15 mouse cellular contexts compared by ENCODE assay signal in genomic region chr12:79916896-79917633, GRCm38 (mm10).
DNase-seq lines count a peak whose midpoint lies in the region; ATAC-seq and TF ChIP-seq lines count a peak whose summit lies in the region.
"Had no signal": no experiment of that assay in that cellular context is flagged by ENCODE, and none has a peak within 500 bp of the region (broad histone marks: within the 10 kb centered on the region; RNA-seq: fewer than 3 reads in every experiment).

No protein-coding gene starts in this region.

- H3K4me1 ChIP-seq in heart, adult 2 months (ENCODE audit: control insufficient read depth, insufficient read depth, low read length) = peaks cover 9% of the 10 kb centered on the region
- H3K4me1 ChIP-seq in liver, adult 2 months (ENCODE audit: control insufficient read depth, insufficient read depth, low read length) = peaks cover 2% of the 10 kb centered on the region; the same call in 1 of the 2 replicates
- H3K4me1 ChIP-seq in embryonic facial prominence, embryonic 10.5 days = peaks cover 44% of the 10 kb centered on the region
- peaks cover 2% of the 10 kb centered on the region; the same call in 1 of the 2 replicates for H3K4me1 ChIP-seq in liver, embryonic 11.5 days (replicated peaks; ENCODE audit: control insufficient read depth, insufficient read depth, low read length)
- H3K4me1 ChIP-seq in midbrain, embryonic 16.5 days (ENCODE audit: control insufficient read depth, insufficient read depth, low read length) = peaks cover 9% of the 10 kb centered on the region

- TF ChIP-seq POLR2A in heart, adult 2 months (IDR thresholded peaks at IDR 0.05; ENCODE audit: insufficient read depth, low read depth, low read length) = no peak
- no peak for TF ChIP-seq POLR2A in liver, adult 2 months (IDR thresholded peaks at IDR 0.05; ENCODE audit: extremely low read depth, insufficient read depth, low read length)

- DNase-seq in heart, adult 2 months = no peak
- DNase-seq in heart, adult 9 months (ENCODE audit: low spot score in 2 of 2) = no peak
- no peak for DNase-seq in liver, adult 2 months (ENCODE audit: extremely low read depth, low read depth, low spot score)
- DNase-seq in liver = no peak
- DNase-seq in embryonic facial prominence, embryonic 10.5 days (ENCODE audit: low spot score) = no peak
- DNase-seq in liver, embryonic 11.5 days (ENCODE audit: low spot score) = no peak
- no peak for DNase-seq in left cerebral cortex, postnatal 25 days (ENCODE audit: low spot score in 2 of 2)
- DNase-seq: B cell, adult 2 months; gastrocnemius, postnatal 25 days; layer of hippocampus, adult 9-11 months; right cerebral cortex, postnatal 4 days; thymus, adult 18-20 months had no signal

- H3K9me3 ChIP-seq in embryonic facial prominence, embryonic 10.5 days = peaks cover 10% of the 10 kb centered on the region; the same call in 1 of the 2 replicates
- H3K9me3 ChIP-seq in liver, embryonic 11.5 days (ENCODE audit: control insufficient read depth, low read length) = no peaks in the 10 kb centered on the region
- no peaks in the 10 kb centered on the region for H3K9me3 ChIP-seq in midbrain, embryonic 16.5 days (replicated peaks; ENCODE audit: control insufficient read depth, low read length, poor library complexity, severe bottlenecking)
- H3K9me3 ChIP-seq: forebrain, embryonic 12.5 days had no signal

- no peak overlapping the region for H3K4me3 ChIP-seq in heart, adult 2 months
- H3K4me3 ChIP-seq in liver, adult 2 months (ENCODE audit: insufficient read depth, low read depth, low read length) = no peak overlapping the region
- no peak overlapping the region for H3K4me3 ChIP-seq in embryonic facial prominence, embryonic 10.5 days
- no peak overlapping the region for H3K4me3 ChIP-seq in liver, embryonic 11.5 days (ENCODE audit: low read depth, low read length)
- no peak overlapping the region for H3K4me3 ChIP-seq in midbrain, embryonic 16.5 days (ENCODE audit: low read depth, low read length)
- H3K4me3 ChIP-seq: forebrain, embryonic 12.5 days; limb, embryonic 12.5 days had no signal

- TF ChIP-seq CTCF in heart, adult 2 months (IDR thresholded peaks at IDR 0.05) = no peak
- no peak for TF ChIP-seq CTCF in liver, adult 2 months (IDR thresholded peaks at IDR 0.05; ENCODE audit: low read depth, low read length)

- H3K27me3 ChIP-seq in heart, adult 2 months (ENCODE audit: control insufficient read depth, insufficient read depth, low read length) = no peaks in the 10 kb centered on the region
- H3K27me3 ChIP-seq in liver, adult 2 months (ENCODE audit: control insufficient read depth, insufficient read depth, low read length) = no peaks in the 10 kb centered on the region
- H3K27me3 ChIP-seq in embryonic facial prominence, embryonic 10.5 days (replicated peaks; ENCODE audit: low read depth, poor library complexity, severe bottlenecking) = no peaks in the 10 kb centered on the region
- no peaks in the 10 kb centered on the region for H3K27me3 ChIP-seq in liver, embryonic 11.5 days (replicated peaks; ENCODE audit: control insufficient read depth, insufficient read depth, low read length)
- no peaks in the 10 kb centered on the region for H3K27me3 ChIP-seq in midbrain, embryonic 16.5 days (ENCODE audit: control insufficient read depth, insufficient read depth, low read depth, low read length)
- H3K27me3 ChIP-seq: forebrain, embryonic 12.5 days; limb, embryonic 12.5 days had no signal

- no peaks in the 10 kb centered on the region for H3K79me2 ChIP-seq in heart, adult 2 months (replicated peaks; ENCODE audit: control insufficient read depth, insufficient read depth, low read length)
- no peaks in the 10 kb centered on the region for H3K79me2 ChIP-seq in liver, adult 2 months (ENCODE audit: control insufficient read depth, insufficient read depth, low read length)

- H3K27ac ChIP-seq in heart, adult 2 months = peak overlapping the region; percentile 54
- 0 out of 2 replicates have a peak overlapping the region, but pooled peaks have one; percentile 7 for H3K27ac ChIP-seq in liver, adult 2 months (replicated peaks; ENCODE audit: insufficient read depth, low read depth, low read length)
- peak overlapping the region; percentile 72 for H3K27ac ChIP-seq in embryonic facial prominence, embryonic 10.5 days (replicated peaks)
- peak overlapping the region; percentile 25; the same call in 1 of the 2 replicates for H3K27ac ChIP-seq in liver, embryonic 11.5 days (ENCODE audit: low read depth, low read length)
- H3K27ac ChIP-seq in midbrain, embryonic 16.5 days (ENCODE audit: low read length) = no peak overlapping the region
- H3K27ac ChIP-seq: forebrain, embryonic 12.5 days; limb, embryonic 12.5 days had no signal

- no peak overlapping the region for H3K9ac ChIP-seq in heart, adult 2 months (ENCODE audit: low read depth, low read length)
- no peak overlapping the region for H3K9ac ChIP-seq in liver, adult 2 months (ENCODE audit: low read depth, low read length)
- no peak overlapping the region for H3K9ac ChIP-seq in liver, embryonic 11.5 days (ENCODE audit: low read depth, low read length)
- H3K9ac ChIP-seq in midbrain, embryonic 16.5 days (ENCODE audit: low read depth, low read length) = no peak overlapping the region
- H3K9ac ChIP-seq: forebrain, embryonic 12.5 days; limb, embryonic 12.5 days had no signal

- no peak for ATAC-seq in liver, embryonic 11.5 days (replicated peaks; ENCODE audit: low FRiP score)
- ATAC-seq in midbrain, embryonic 16.5 days = no peak

- 80% methylated on average over 5 of the region's 5 CpGs for WGBS in heart, adult 2 months
- 86% methylated on average over 5 of the region's 5 CpGs for WGBS in liver, adult 2 months
- WGBS in embryonic facial prominence, embryonic 10.5 days = 77% methylated on average over 5 of the region's 5 CpGs
- WGBS in liver, embryonic 11.5 days = 81% methylated on average over 5 of the region's 5 CpGs
- WGBS in midbrain, embryonic 16.5 days = 86% methylated on average over 5 of the region's 5 CpGs

- H3K36me3 ChIP-seq in heart, adult 2 months (ENCODE audit: control insufficient read depth, insufficient read depth, low read length) = no peaks in the 10 kb centered on the region; the same call in 1 of the 2 replicates
- no peaks in the 10 kb centered on the region for H3K36me3 ChIP-seq in liver, adult 2 months (ENCODE audit: control insufficient read depth, insufficient read depth, low read length)
- H3K36me3 ChIP-seq in embryonic facial prominence, embryonic 10.5 days (replicated peaks) = no peaks in the 10 kb centered on the region; the same call in 1 of the 2 replicates
- no peaks in the 10 kb centered on the region for H3K36me3 ChIP-seq in liver, embryonic 11.5 days (ENCODE audit: control insufficient read depth, insufficient read depth, low read length)
- no peaks in the 10 kb centered on the region for H3K36me3 ChIP-seq in midbrain, embryonic 16.5 days (ENCODE audit: control insufficient read depth, insufficient read depth, low read length)
- H3K36me3 ChIP-seq: forebrain, embryonic 12.5 days; limb, embryonic 12.5 days had no signal

- H3K4me2 ChIP-seq in liver, embryonic 11.5 days = no peak overlapping the region
- H3K4me2 ChIP-seq in midbrain, embryonic 16.5 days (ENCODE audit: low read length) = no peak overlapping the region
- H3K4me2 ChIP-seq: forebrain, embryonic 12.5 days; limb, embryonic 12.5 days had no signal

- intact Hi-C loops in heart, adult 2 months (cut with DNase I) = no loop called here
- intact Hi-C loops in left cerebral cortex, postnatal 25 days (cut with DNase I) = no loop called here

- no peak for TF ChIP-seq EP300 in heart, adult 2 months (IDR thresholded peaks at IDR 0.05; ENCODE audit: insufficient read depth, low read depth, low read length)
